12 mouse cellular contexts compared by ENCODE assay signal in the genomic region with DNA sequence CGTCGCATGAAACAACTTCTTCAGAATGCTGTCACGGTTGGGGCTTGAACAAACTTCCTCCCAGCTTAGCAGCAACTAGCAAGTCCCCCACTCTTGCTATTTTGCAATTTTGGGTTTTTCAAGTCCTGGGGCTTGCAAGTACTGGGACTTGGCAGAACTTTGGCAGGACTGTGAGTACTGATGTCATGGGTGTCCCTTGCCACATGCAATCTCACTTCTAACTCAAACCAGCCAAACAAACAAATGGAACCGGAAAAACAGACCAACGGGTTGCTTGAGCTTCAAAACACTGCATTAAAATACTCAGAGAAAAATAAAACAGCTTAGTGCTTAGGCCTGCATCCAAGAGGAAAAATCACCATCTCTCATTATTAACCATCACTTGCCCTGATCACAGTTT. TPM values are rescaled to one million over a fixed set of nuclear protein-coding genes. Genes with fewer than 3 reads are reported as not detected.
DNase-seq lines count a peak whose midpoint lies in the region; ATAC-seq and TF ChIP-seq lines count a peak whose summit lies in the region.
"Had no signal": no experiment of that assay in that cellular context is flagged by ENCODE, and none has a peak within 500 bp of the region (broad histone marks: within the 10 kb centered on the region; RNA-seq: fewer than 3 reads in every experiment).

No protein-coding gene starts in this region.

- WGBS in kidney, embryonic 14.5 days = 61% methylated on average over 5 of the region's 5 CpGs
- WGBS in kidney, adult 2 months = 70% methylated on average over 5 of the region's 5 CpGs
- 74% methylated on average over 5 of the region's 5 CpGs for WGBS in forebrain, embryonic 16.5 days
- WGBS in forebrain, embryonic 15.5 days = 79% methylated on average over 5 of the region's 5 CpGs

- no peak for DNase-seq in kidney, adult 2 months
- peak; percentile 98 for DNase-seq in adipocyte (ENCODE audit: low spot score)
- DNase-seq in lung, postnatal 14 days = peak; percentile 67
- DNase-seq: cerebellum, postnatal 14 days; thymus, postnatal 4 days had no signal

- H3K4me2 ChIP-seq in kidney, embryonic 14.5 days (replicated peaks; ENCODE audit: low read depth, low read length) = no peak overlapping the region
- H3K4me2 ChIP-seq in forebrain, embryonic 16.5 days (ENCODE audit: low read length) = no peak overlapping the region
- no peak overlapping the region for H3K4me2 ChIP-seq in forebrain, embryonic 15.5 days (replicated peaks)
- H3K4me2 ChIP-seq: hindbrain, embryonic 15.5 days; limb, embryonic 13.5 days had no signal

- peak overlapping the region; percentile 8; the same call in 1 of the 2 replicates for H3K27ac ChIP-seq in kidney, embryonic 14.5 days (ENCODE audit: low read depth, low read length)
- no peak overlapping the region for H3K27ac ChIP-seq in kidney, adult 2 months (ENCODE audit: insufficient read depth, low read depth, low read length)
- no peak overlapping the region for H3K27ac ChIP-seq in forebrain, embryonic 16.5 days (ENCODE audit: low read length)
- H3K27ac ChIP-seq in forebrain, embryonic 15.5 days (replicated peaks) = no peak overlapping the region
- H3K27ac ChIP-seq: hindbrain, embryonic 15.5 days; limb, embryonic 13.5 days; midbrain, embryonic 10.5 days had no signal

- no peaks in the 10 kb centered on the region for H3K36me3 ChIP-seq in kidney, embryonic 14.5 days (ENCODE audit: control insufficient read depth, insufficient read depth, low read length)
- H3K36me3 ChIP-seq in kidney, adult 2 months (ENCODE audit: control insufficient read depth, insufficient read depth, low read length) = no peaks in the 10 kb centered on the region
- H3K36me3 ChIP-seq in forebrain, embryonic 16.5 days (ENCODE audit: control insufficient read depth, insufficient read depth) = no peaks in the 10 kb centered on the region
- H3K36me3 ChIP-seq in forebrain, embryonic 15.5 days = no peaks in the 10 kb centered on the region
- H3K36me3 ChIP-seq: hindbrain, embryonic 15.5 days; limb, embryonic 13.5 days; midbrain, embryonic 10.5 days had no signal

- peaks cover 7% of the 10 kb centered on the region; the same call in 1 of the 2 replicates for H3K4me1 ChIP-seq in kidney, embryonic 14.5 days (ENCODE audit: control insufficient read depth, insufficient read depth, low read length)
- H3K4me1 ChIP-seq in kidney, adult 2 months (ENCODE audit: control insufficient read depth, insufficient read depth, low read length) = 0 out of 2 replicates have a peak, but pooled peaks cover 2% of the 10 kb centered on the region
- 0 out of 2 replicates have a peak, but pooled peaks cover 2% of the 10 kb centered on the region for H3K4me1 ChIP-seq in forebrain, embryonic 16.5 days (replicated peaks; ENCODE audit: control insufficient read depth, insufficient read depth, low read length)
- H3K4me1 ChIP-seq in forebrain, embryonic 15.5 days = no peaks in the 10 kb centered on the region

- H3K9me3 ChIP-seq in kidney, embryonic 14.5 days (ENCODE audit: control insufficient read depth, low read length) = 0 out of 2 replicates have a peak, but pooled peaks cover 4% of the 10 kb centered on the region
- H3K9me3 ChIP-seq in forebrain, embryonic 16.5 days (ENCODE audit: control insufficient read depth, low read length) = no peaks in the 10 kb centered on the region
- H3K9me3 ChIP-seq in forebrain, embryonic 15.5 days = 0 out of 2 replicates have a peak, but pooled peaks cover 3% of the 10 kb centered on the region
- H3K9me3 ChIP-seq: hindbrain, embryonic 15.5 days; midbrain, embryonic 10.5 days had no signal

- H3K4me3 ChIP-seq in kidney, embryonic 14.5 days (ENCODE audit: low read length) = no peak overlapping the region
- no peak overlapping the region for H3K4me3 ChIP-seq in kidney, adult 2 months (ENCODE audit: insufficient read depth, low read depth, low read length)
- H3K4me3 ChIP-seq in forebrain, embryonic 16.5 days (replicated peaks; ENCODE audit: low read length) = no peak overlapping the region
- no peak overlapping the region for H3K4me3 ChIP-seq in forebrain, embryonic 15.5 days
- H3K4me3 ChIP-seq: hindbrain, embryonic 15.5 days; limb, embryonic 13.5 days; midbrain, embryonic 10.5 days had no signal

- no peaks in the 10 kb centered on the region for H3K27me3 ChIP-seq in kidney, embryonic 14.5 days (ENCODE audit: control insufficient read depth, insufficient read depth, low read length)
- no peaks in the 10 kb centered on the region for H3K27me3 ChIP-seq in kidney, adult 2 months (replicated peaks; ENCODE audit: control insufficient read depth, insufficient read depth, low read length)
- H3K27me3 ChIP-seq in forebrain, embryonic 16.5 days (replicated peaks; ENCODE audit: control insufficient read depth, insufficient read depth, low read length) = no peaks in the 10 kb centered on the region
- no peaks in the 10 kb centered on the region for H3K27me3 ChIP-seq in forebrain, embryonic 15.5 days
- H3K27me3 ChIP-seq: hindbrain, embryonic 15.5 days; limb, embryonic 13.5 days had no signal

- TF ChIP-seq POLR2A in kidney, adult 2 months (IDR thresholded peaks at IDR 0.05; ENCODE audit: low read depth, low read length) = no peak

- no peak for ATAC-seq in kidney, embryonic 14.5 days (ENCODE audit: low FRiP score, low TSS enrichment)
- ATAC-seq in granulocyte monocyte progenitor cell, adult 5-6 weeks (replicated peaks; ENCODE audit: poor library complexity, severe bottlenecking) = peak; percentile 22; the same call in 1 of the 2 replicates
- ATAC-seq in forebrain, embryonic 16.5 days = no peak
- no peak for ATAC-seq in forebrain, embryonic 15.5 days (replicated peaks)

- H3K9ac ChIP-seq in kidney, embryonic 14.5 days (ENCODE audit: low read depth, low read length) = no peak overlapping the region
- no peak overlapping the region for H3K9ac ChIP-seq in forebrain, embryonic 16.5 days (replicated peaks; ENCODE audit: low read depth, low read length)
- no peak overlapping the region for H3K9ac ChIP-seq in forebrain, embryonic 15.5 days (replicated peaks)
- H3K9ac ChIP-seq: hindbrain, embryonic 15.5 days; limb, embryonic 13.5 days had no signal

- no peak for TF ChIP-seq CTCF in kidney, adult 2 months (conservative IDR thresholded peaks at IDR 0.05; ENCODE audit: insufficient read depth, insufficient read length, low read depth, low read length)

RNA-seq across cellular contexts. Expression of gene Xpnpep1, which starts 7.2 kb away (rescaled TPM):
- polyA plus RNA-seq in kidney, embryonic 14.5 days (2014; fragmentation: Nextera tagmentation; extraction: Ambion mirVana) = 153 and 164 TPM in 2 replicates
- polyA plus RNA-seq in kidney, adult 2 months (2012; rRNA removed) = 250 and 253 TPM in 2 replicates
- 43.6 and 77.0 TPM in 2 replicates for total RNA-seq in granulocyte monocyte progenitor cell, adult 5-6 weeks (2014; fragmentation: Nextera tagmentation)
- total RNA-seq in granulocyte monocyte progenitor cell, adult 5-6 weeks (2017) = 49.8 and 70.5 TPM in 2 replicates
- 132 and 140 TPM in 2 replicates for polyA plus RNA-seq in forebrain, embryonic 16.5 days (2015; fragmentation: Nextera tagmentation; extraction: Ambion mirVana)
- 130 and 136 TPM in 2 replicates for polyA plus RNA-seq in forebrain, embryonic 15.5 days (2015; fragmentation: Nextera tagmentation; extraction: Ambion mirVana)
